Mouse (Mus musculus) lung, adult 18-20 months (tissue): ENCODE measurements around the gene Gm14419.
"Not testable (repeated sequence)": the region's sequence is repeated elsewhere in the genome, so short reads cannot be mapped to it uniquely, and the experiment has no call there.

Experiments
- DNase-seq, 2 experiments: peaks; one replicate each; pipeline ENCODE4 v3.0.0; 2022; ENCODE audit warnings: mixed read lengths in 2 of 2

Gene Gm14419

DNA sequence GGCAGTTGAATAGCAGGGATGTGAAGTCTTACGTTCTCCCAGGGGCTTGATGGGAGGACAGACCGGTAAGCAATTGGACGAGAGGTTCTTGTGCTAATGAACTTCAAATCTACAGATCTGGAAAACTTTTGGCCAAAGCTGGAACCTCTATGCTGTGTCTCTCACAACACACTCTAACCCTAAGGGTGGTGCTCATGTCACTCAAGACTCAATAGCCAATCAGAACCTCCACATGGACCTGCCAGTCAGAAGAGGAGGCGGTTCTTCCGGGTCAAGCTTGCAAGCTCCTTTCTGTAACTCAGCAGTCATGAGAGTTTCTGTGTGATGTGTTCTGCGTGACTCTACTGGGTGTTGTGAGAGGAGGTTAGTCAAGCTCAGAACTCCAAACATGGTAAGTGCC lies at the start of gene Gm14419:
Gene Gm14419, plus strand, starts transcription at position 301 of the 400 bp plus-strand sequence.
- not testable (repeated sequence) for DNase-seq
